Mouse (Mus musculus) ES-E14 (cell line): ENCODE results near the gene Rab21.

Experiments
- MAFK ChIP-seq: IDR thresholded peaks from 2 replicates; pipeline ENCODE4 v1.6.1; 2014; ENCODE audit warnings: mild to moderate bottlenecking, low read depth, low read length, inconsistent platforms; ENCODE audit not compliant: insufficient read depth
- ZC3H11A ChIP-seq: IDR thresholded peaks from 2 replicates; pipeline ENCODE4 v1.6.1; 2012; ENCODE audit warnings: low read depth, mild to moderate bottlenecking, inconsistent platforms, low read length, borderline replicate concordance
- ZNF384 ChIP-seq: IDR thresholded peaks from 2 replicates; pipeline ENCODE4 v1.6.1; 2012; ENCODE audit warnings: low read depth, low read length, inconsistent platforms

- TF ChIP-seq MAFK = no peak
- TF ChIP-seq ZNF384 = no peak
- no peak for TF ChIP-seq ZC3H11A
These were observed 6.1 kb upstream of the Rab21 start for GRCm38 (mm10) chr10:115321317-115322035.
